Mouse (Mus musculus) embryonic fibroblast, embryonic 13.5 days (primary cell): ENCODE data around the gene Cphx3.
"Not testable (repeated sequence)": the region's sequence is repeated elsewhere in the genome, so short reads cannot be mapped to it uniquely, and the experiment has no call there.

Experiments used
- CTCF ChIP-seq: IDR thresholded peaks from 2 replicates; pipeline ENCODE4 v1.5.1; 2011; ENCODE audit warnings: mild to moderate bottlenecking, control low read depth, low read length, moderate library complexity, borderline replicate concordance; ENCODE audit not compliant: insufficient read depth
- POLR2A ChIP-seq: IDR thresholded peaks from 2 replicates; pipeline ENCODE4 v1.6.1; 2011; ENCODE audit warnings: low read depth, mild to moderate bottlenecking, control low read depth, low read length, moderate library complexity

DNA sequence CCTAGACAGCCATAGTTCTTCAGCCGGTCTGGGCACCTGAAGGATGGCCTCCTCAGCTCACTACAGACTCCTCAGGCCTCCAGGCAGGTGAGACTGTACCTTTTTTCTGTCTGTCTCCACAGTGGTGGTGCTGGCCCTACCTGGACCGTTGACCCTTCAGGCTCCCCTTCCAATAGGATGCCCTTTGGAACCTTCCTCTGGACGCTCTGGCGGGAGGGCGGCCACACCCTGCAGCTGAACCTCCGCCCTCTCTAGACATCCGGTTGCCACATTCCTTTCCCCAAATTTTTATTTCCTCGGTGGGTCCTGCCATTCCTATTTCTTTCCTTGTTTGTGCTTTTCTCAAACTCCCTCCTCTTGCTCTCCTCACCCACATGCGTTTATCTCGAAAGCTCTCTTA, 99.6 kb downstream of the Cphx3 start:
- not testable (repeated sequence) for TF ChIP-seq CTCF, POLR2A
